Mouse (Mus musculus) monocyte, adult 5-6 weeks (primary cell): ENCODE results near the gene Gm28729. TPM values are rescaled to one million over a fixed set of nuclear protein-coding genes. Genes with fewer than 3 reads are reported as not detected.
"Not testable (repeated sequence)": the region's sequence is repeated elsewhere in the genome, so short reads cannot be mapped to it uniquely, and the experiment has no call there.

Source experiments
- ATAC-seq: fragments of 153-309, 156-312 bp; replicated peaks from 2 replicates; pipeline ENCODE4 v1.8.0; 2017; ENCODE audit warnings: mild to moderate bottlenecking; ENCODE audit not compliant: low TSS enrichment, insufficient number of reproducible peaks, severe bottlenecking, poor library complexity, low FRiP score
- total RNA-seq: library from RNA; stranded (forward); fragments of 200-1000, 200-491, 200-594 nt; gene quantifications from 3 replicates; pipeline ENCODE4 v1.2.3, GENCODE M21; 2017

Gm28729 gene
- total RNA-seq, 1 experiment from 2014 or later, result not detected

DNA sequence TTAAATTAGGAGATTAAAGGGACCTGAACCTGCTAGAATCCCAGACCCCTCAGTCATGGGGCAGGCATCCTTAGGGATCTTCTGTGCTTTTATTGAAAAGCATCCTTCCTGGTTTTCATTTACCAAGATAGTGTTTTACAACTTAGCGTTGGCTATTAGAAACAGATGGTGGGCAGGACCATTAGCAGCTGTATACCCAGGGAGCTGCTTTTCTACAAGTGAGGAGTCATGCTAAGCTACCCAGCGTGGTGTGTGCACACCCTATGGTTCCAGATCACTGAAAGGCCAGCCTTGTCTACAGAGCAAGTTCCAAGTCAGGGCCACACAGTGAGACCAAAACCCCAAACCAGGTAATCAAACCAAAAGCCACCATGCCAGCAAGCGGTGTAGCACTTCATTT lies 52.7 kb downstream of the Gm28729 start:
- ATAC-seq, result no peak

DNA sequence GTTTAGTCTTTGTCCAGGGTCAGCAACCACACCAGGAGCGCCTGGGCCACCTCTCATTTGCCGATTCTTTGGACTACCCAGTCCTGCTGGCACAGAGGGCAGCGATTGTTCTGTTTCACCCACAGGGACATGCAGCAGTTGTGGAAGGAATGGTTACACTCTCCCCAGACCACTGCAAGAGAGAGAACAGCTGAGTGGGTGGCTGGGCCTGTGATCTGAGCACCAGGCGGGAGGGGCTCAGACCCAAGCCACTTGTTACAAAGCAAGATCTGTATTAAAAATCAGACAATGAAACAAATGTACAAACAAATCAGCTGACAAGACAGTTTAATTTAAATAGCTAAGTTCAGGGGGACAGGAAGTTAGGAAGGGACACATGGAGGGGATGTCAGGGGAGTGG lies 53.4 kb downstream of the Gm28729 start:
- ATAC-seq, result not testable (repeated sequence)

GRCm38 (mm10) chr9:96470266-96470974 lies 54.6 kb downstream of the Gm28729 start:
- no peak for ATAC-seq

GRCm38 (mm10) chr9:96469556-96470265 lies 55.4 kb downstream of the Gm28729 start:
- no peak for ATAC-seq

DNA sequence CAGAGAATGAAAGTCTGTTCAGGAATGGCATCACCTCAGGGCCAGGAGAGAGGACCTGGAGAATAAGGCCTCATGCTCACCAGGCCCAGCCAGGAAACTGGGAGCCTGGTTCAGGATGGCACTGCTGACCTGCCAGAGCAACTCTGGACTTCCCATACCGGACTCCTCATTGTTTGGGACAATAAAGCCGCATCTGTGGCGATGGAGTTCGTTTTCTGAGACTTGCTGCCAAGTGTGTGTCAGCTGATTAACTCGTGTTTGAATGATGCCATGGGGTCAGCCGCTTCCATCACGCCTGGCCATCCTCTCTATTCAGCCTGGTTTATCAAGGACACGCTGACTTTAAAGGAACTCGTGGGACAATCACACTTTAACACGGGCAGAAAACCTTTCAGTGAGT lies 61.4 kb downstream of the Gm28729 start:
- no peak for ATAC-seq

DNA sequence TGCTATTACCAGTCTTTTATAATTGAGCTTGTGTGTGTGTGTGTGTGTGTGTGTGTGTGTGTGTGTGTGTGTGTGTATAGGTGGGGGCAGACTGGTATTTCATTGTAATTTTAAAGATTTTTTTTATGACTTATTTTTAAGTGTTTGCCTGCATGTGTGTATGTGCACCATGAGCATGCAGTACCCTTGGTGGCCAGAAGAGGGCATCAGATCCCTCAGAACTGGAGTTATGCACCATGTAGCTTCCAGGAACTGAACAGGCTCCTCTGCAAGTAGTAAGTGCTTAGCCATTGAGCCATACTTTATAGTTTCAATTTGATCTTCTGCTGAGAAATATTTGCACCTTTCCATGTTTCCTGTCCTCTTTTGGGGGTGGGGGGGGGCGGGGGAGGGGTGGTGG lies 63.5 kb downstream of the Gm28729 start:
- ATAC-seq, result no peak

- ATAC-seq, result no peak
These were observed 64.8 kb downstream of the Gm28729 start for GRCm38 (mm10) chr9:96460117-96460865.

DNA sequence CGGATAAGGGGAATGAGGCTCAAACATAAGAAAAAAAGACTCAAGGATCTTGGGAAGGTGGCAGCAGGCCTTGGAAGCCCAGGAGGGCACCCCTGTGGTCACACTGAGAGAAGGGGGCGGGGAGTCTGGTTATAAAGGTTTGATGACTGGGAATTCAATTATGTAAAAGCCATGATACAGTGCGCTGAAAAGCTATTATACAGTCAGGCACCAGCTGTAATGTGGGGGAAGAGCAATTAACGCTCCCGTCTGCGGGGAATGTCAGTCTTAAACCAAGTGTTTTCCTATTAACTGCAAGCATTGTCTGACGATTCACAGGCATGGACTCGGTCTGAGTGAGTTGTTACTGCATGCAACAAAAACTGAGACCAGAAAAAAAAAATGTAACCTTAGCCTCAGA lies 69.4 kb downstream of the Gm28729 start:
- ATAC-seq, result no peak

DNA sequence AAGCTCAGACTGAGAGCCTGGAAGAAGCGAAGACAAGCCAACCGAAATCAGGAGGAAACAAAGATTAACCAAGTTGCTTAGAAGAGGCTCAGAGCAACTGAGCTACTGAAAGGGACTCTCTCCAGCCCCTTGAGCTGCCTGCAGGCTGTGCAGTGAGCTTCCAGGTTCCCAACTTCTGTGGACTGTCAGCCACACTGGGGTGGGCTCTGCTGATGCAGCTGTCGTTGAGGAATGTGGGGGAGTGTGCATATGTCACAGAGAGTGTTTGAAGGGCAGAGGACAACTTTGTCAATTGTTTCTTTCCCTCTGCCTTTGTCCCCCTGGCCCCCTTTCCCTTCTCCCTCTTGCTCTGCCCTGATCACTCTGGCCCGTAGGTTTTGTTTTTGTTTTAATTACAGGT lies 72.1 kb downstream of the Gm28729 start:
- ATAC-seq, result no peak

GRCm38 (mm10) chr9:96450900-96451720 lies 74.0 kb downstream of the Gm28729 start:
- no peak for ATAC-seq

GRCm38 (mm10) chr9:96449514-96449913 lies 75.5 kb downstream of the Gm28729 start:
- ATAC-seq, result no peak

DNA sequence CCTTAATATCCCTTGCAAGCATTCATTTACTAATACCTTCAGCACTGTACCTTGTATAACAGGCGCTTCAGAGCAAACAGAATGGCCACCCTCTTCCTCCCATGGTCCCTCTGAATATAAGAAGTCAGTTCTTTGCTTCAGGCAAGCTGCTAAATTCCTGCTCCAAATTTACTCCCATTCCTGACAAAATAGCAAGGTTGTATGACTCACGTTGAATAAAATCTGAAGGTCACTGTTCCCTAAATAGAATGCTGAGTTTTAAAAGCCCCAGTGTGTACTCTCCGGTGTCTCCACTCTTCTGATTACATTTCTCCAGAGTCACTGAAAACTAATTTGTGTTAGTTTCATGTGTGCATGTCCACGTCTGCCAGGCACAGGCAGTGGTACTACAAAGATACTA lies 79.7 kb downstream of the Gm28729 start:
- ATAC-seq, result no peak

GRCm38 (mm10) chr9:96442081-96442480 lies 83.0 kb downstream of the Gm28729 start:
- no peak for ATAC-seq

DNA sequence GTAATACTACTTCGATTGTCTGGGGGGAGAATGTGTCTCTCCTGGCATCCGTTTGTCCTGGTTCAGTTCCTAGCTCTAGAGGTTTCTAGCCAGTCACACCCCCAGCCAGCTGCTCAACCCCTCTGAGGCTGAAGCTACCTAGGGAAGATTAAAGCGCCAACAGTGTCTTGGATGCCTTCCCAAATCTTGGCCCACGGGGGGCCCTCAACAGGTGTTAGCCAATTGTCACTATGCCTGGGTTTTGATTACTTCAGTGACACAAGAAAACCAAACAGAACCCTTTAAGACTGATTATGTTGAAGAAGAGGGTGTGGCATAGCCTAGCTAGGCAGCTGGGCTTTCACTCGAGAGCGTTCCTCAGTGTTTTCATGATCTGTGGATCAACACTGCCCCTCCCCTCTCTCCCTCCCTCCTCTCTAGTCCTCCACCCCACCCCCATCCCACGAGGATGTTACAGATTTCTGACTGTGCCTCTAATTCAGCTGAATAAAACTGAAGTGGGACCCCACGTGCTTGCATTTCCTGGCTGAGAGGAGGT lies 86.7 kb downstream of the Gm28729 start:
- ATAC-seq, result 0 out of 2 replicates have a peak, but pooled peaks have one; percentile 1

GRCm38 (mm10) chr9:96437805-96438333 lies 87.2 kb downstream of the Gm28729 start:
- peak; percentile 77 for ATAC-seq

DNA sequence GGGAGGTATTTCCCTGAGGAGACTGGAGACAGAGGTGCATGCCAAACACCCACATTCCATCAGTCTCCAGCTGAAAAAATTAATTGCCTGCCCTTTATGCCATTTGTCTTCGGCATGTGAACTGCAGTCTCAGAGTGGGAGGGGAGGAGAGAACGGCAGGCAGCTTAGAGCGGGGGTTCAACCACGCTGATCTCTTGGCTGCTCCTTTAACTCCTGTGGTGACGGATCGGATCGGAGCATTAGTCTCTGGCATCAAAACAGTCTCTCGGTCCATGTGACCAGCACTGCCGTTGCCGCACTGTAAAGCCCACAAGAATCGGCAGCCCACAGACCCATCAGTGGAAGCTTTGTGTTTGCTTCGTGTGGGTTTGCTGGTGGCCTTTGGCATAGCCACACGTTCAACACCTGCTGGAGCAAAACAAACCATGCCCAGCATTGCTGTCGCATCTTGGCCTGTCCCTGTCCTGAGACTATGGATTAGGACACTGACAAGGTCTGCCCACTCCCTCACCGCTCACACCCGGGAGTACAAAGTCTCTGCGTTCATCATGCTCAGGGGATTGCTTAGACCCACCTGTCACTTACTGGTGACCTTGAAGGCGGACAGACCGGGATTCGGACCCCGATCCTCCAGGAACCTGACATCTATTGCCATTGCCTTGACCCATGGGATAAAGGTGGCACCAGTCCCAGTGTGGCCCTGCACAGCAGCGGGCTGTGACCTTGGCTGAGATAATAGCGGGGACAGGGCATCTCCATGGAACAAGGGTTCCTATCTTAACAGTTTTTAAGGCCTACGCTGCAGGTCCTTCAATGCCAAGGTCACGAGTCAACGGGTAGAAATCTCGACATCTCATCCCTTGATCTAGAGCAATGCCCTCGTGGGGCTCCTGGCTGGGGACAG lies 87.9 kb downstream of the Gm28729 start:
- ATAC-seq, result 0 out of 2 replicates have a peak, but pooled peaks have one; percentile 5
